Mouse (Mus musculus) MEL (cell line): Measurements from ENCODE around the gene Etfa. TPM values are rescaled to one million over a fixed set of nuclear protein-coding genes. Genes with fewer than 3 reads are reported as not detected.
A peak's percentile ranks its signal among the peaks of the same experiment; 100 is the strongest.

ENCODE experiments used
- DNase-seq: peaks from one replicate; pipeline ENCODE4 v3.0.0; 2011; ENCODE audit warnings: low read depth, low spot score
- H3K27ac ChIP-seq: 2 replicates; pipeline ENCODE4 v1.5.1; 2012; ENCODE audit warnings: low read depth, mild to moderate bottlenecking, control low read depth, low read length, moderate library complexity; ENCODE audit not compliant: control insufficient read depth
- H3K27me3 ChIP-seq, 2 experiments: fragments of 150-350 bp in 1 of 2; sonication (generic) in 1 of 2; 2 replicates each; pipeline ENCODE4 v1.6.1; 2012; ENCODE audit warnings: low read length in 2 of 2, mild to moderate bottlenecking in 2 of 2, improper control_type of control experiment in 1 of 2, moderate library complexity in 1 of 2; ENCODE audit not compliant: insufficient read depth in 2 of 2, control insufficient read depth in 1 of 2
- H3K36me3 ChIP-seq, 2 experiments: 2 replicates each; pipeline ENCODE4 v1.6.1; 2012 to 2014; ENCODE audit warnings: low read length in 2 of 2, improper control_type of control experiment in 1 of 2, inconsistent platforms in 1 of 2, mild to moderate bottlenecking in 1 of 2; ENCODE audit not compliant: insufficient read depth in 2 of 2, control insufficient read depth in 1 of 2
- H3K4me1 ChIP-seq, 2 experiments: fragments of 150-350 bp in 1 of 2; sonication (generic) in 1 of 2; 2 replicates each; pipeline ENCODE4 v1.6.1; 2012; ENCODE audit warnings: low read length in 2 of 2, improper control_type of control experiment in 1 of 2, mild to moderate bottlenecking in 1 of 2; ENCODE audit not compliant: insufficient read depth in 2 of 2, control insufficient read depth in 1 of 2
- H3K4me3 ChIP-seq, 2 experiments: fragments of 150-350 bp in 1 of 2; sonication (generic) in 1 of 2; 2 replicates each; pipeline ENCODE4 v1.5.1; 2012; ENCODE audit warnings: low read depth in 2 of 2, low read length in 2 of 2, mild to moderate bottlenecking in 2 of 2, moderate library complexity in 2 of 2, control low read depth in 1 of 2, improper control_type of control experiment in 1 of 2; ENCODE audit not compliant: control insufficient read depth in 1 of 2, insufficient read depth in 1 of 2
- H3K79me2 ChIP-seq: 2 replicates; pipeline ENCODE4 v1.6.1; 2012; ENCODE audit warnings: mild to moderate bottlenecking, low read length, moderate library complexity; ENCODE audit not compliant: control insufficient read depth, poor library complexity, insufficient read depth
- H3K9ac ChIP-seq: 2 replicates; pipeline ENCODE4 v1.6.1; 2012; ENCODE audit warnings: low read depth, mild to moderate bottlenecking, control low read depth, low read length, moderate library complexity; ENCODE audit not compliant: control insufficient read depth, poor library complexity, severe bottlenecking
- H3K9me3 ChIP-seq: fragments of 150-350 bp; sonication (generic); replicated peaks from 2 replicates; pipeline ENCODE4 v1.6.1; 2012; ENCODE audit warnings: mild to moderate bottlenecking, low read length, improper control_type of control experiment, moderate library complexity; ENCODE audit not compliant: insufficient read depth
- CHD1 ChIP-seq: IDR thresholded peaks from 2 replicates; pipeline ENCODE4 v1.6.1; 2012; ENCODE audit warnings: low read depth, mild to moderate bottlenecking, inconsistent platforms, low read length, improper control_type of control experiment
- CHD2 ChIP-seq: IDR thresholded peaks from 2 replicates; pipeline ENCODE4 v1.6.1; 2011; ENCODE audit warnings: low read length, improper control_type of control experiment
- EP300 ChIP-seq, 2 experiments: IDR thresholded peaks; 2 replicates each; pipeline ENCODE4 v1.6.1; 2011; ENCODE audit warnings: improper control_type of control experiment in 2 of 2, low read length in 2 of 2, low read depth in 1 of 2, mild to moderate bottlenecking in 1 of 2
- ETS1 ChIP-seq: IDR thresholded peaks from 2 replicates; pipeline ENCODE4 v1.6.1; 2012; ENCODE audit warnings: low read depth, mild to moderate bottlenecking, inconsistent platforms, low read length, improper control_type of control experiment, moderate library complexity
- GABPA ChIP-seq: IDR thresholded peaks from 2 replicates; pipeline ENCODE4 v1.6.1; 2012; ENCODE audit warnings: low read depth, mild to moderate bottlenecking, inconsistent platforms, low read length, improper control_type of control experiment, moderate library complexity
- MEF2A ChIP-seq: IDR thresholded peaks from 2 replicates; pipeline ENCODE4 v1.6.1; 2014; ENCODE audit warnings: low read depth, mild to moderate bottlenecking, inconsistent platforms, low read length, improper control_type of control experiment; ENCODE audit not compliant: poor library complexity, insufficient replicate concordance, severe bottlenecking; ENCODE audit errors: extremely low read depth
- NRF1 ChIP-seq: IDR thresholded peaks from 2 replicates; pipeline ENCODE4 v1.6.1; 2014; ENCODE audit warnings: low read depth, mild to moderate bottlenecking, inconsistent platforms, low read length, improper control_type of control experiment, moderate library complexity; ENCODE audit not compliant: poor library complexity, insufficient read depth, severe bottlenecking
- POLR2AphosphoS5 ChIP-seq: IDR thresholded peaks from 2 replicates; pipeline ENCODE4 v1.6.1; 2012; ENCODE audit warnings: low read depth, borderline replicate concordance, mild to moderate bottlenecking, inconsistent platforms, low read length, moderate library complexity, mixed read lengths
- SIN3A ChIP-seq: IDR thresholded peaks from 2 replicates; pipeline ENCODE4 v1.6.1; 2012; ENCODE audit warnings: low read length, improper control_type of control experiment, inconsistent platforms
- TCF12 ChIP-seq: IDR thresholded peaks from 2 replicates; pipeline ENCODE4 v1.6.1; 2014; ENCODE audit warnings: low read depth, mild to moderate bottlenecking, inconsistent platforms, low read length, improper control_type of control experiment, moderate library complexity
- USF1 ChIP-seq: IDR thresholded peaks from 2 replicates; pipeline ENCODE4 v1.6.1; 2014; ENCODE audit warnings: low read depth, mild to moderate bottlenecking, inconsistent platforms, low read length, improper control_type of control experiment, moderate library complexity
- USF2 ChIP-seq, 2 experiments: IDR thresholded peaks; 2 replicates each; pipeline ENCODE4 v1.6.1; 2011 to 2012; ENCODE audit warnings: improper control_type of control experiment in 2 of 2, low read length in 2 of 2, borderline replicate concordance in 1 of 2, inconsistent platforms in 1 of 2, low read depth in 1 of 2, mild to moderate bottlenecking in 1 of 2; ENCODE audit not compliant: insufficient read depth in 1 of 2
- ZC3H11A ChIP-seq: IDR thresholded peaks from 2 replicates; pipeline ENCODE4 v1.6.1; 2012; ENCODE audit warnings: low read depth, mild to moderate bottlenecking, inconsistent platforms, low read length, improper control_type of control experiment
- ZKSCAN1 ChIP-seq: IDR thresholded peaks from 2 replicates; pipeline ENCODE4 v1.6.1; 2012; ENCODE audit warnings: low read depth, mild to moderate bottlenecking, inconsistent platforms, low read length, improper control_type of control experiment, moderate library complexity
- ZNF384 ChIP-seq: IDR thresholded peaks from 2 replicates; pipeline ENCODE4 v1.6.1; 2012; ENCODE audit warnings: low read depth, mild to moderate bottlenecking, inconsistent platforms, low read length, improper control_type of control experiment
- polyA plus RNA-seq, 2 experiments: library from polyadenylated mRNA; stranded (reverse) in 1 of 2; unstranded in 1 of 2; fragments of >175 nt in 1 of 2; fragments of >200 nt in 1 of 2; gene quantifications; 2 replicates each; pipeline versions ENCODE4 v1.2.1 to v1.2.4; 2012; ENCODE audit warnings: low replicate concordance in 2 of 2, low read depth in 1 of 2; ENCODE audit not compliant: insufficient read length in 2 of 2, insufficient read depth in 1 of 2, missing spikeins in 1 of 2
- total RNA-seq: library from RNA; depleted of rRNA; stranded (reverse); fragments of 300-350 nt; gene quantifications from 2 replicates; pipeline ENCODE4 v1.2.3, GENCODE M21; 2012

Etfa gene
- total and polyA plus RNA-seq, 3 experiments = 37.5 to 126 TPM; not detected in 1

- Histone ChIP-seq H3K4me3 (no peak overlapping the region), H3K9me3 (no peaks in the 10 kb centered on the region), H3K79me2 (no peaks in the 10 kb centered on the region), H3K27ac (no peak overlapping the region), H3K36me3 (no peaks in the 10 kb centered on the region), H3K27me3 (no peaks in the 10 kb centered on the region), H3K9ac (no peak overlapping the region), H3K4me1 (no peaks in the 10 kb centered on the region)
- DNase-seq = no peak
- TF ChIP-seq ZKSCAN1 (no peak), ZNF384 (no peak), ZC3H11A (no peak), ETS1 (no peak), NRF1 (no peak), EP300 (IDR thresholded peaks at IDR 0.05; ENCODE audit: low read depth in 1 of 2, low read length in 2 of 2) (no peak), CHD1 (no peak), GABPA (no peak), SIN3A (no peak), CHD2 (no peak)
Measured at GRCm38 (mm10) chr9:55539006-55539405, 27.0 kb upstream of the Etfa start.

- DNase-seq = no peak
- peak within 1 kb of the TSS; percentile 31; the same call in 1 of the 2 replicates for H3K9ac ChIP-seq
- no peak within 1 kb of the TSS for H3K27ac ChIP-seq
- H3K4me3 ChIP-seq = peak within 1 kb of the TSS in 1 of 2 experiments; percentile 27; a peak in 2 of 4 replicates
- H3K4me1 ChIP-seq = no peaks in the 10 kb centered on the region
- TF ChIP-seq MEF2A = no peak
- no peak for TF ChIP-seq USF1
- TF ChIP-seq TCF12 = no peak
- no peak for TF ChIP-seq POLR2AphosphoS5
- no peak for TF ChIP-seq USF2 (IDR thresholded peaks at IDR 0.05; ENCODE audit: borderline replicate concordance in 1 of 2, insufficient read depth in 1 of 2, low read depth in 1 of 2, low read length in 2 of 2)
- TF ChIP-seq NRF1 = no peak
- TF ChIP-seq ZNF384 = peak; percentile 55
- no peaks in the 10 kb centered on the region for H3K9me3 ChIP-seq
- no peaks in the 10 kb centered on the region for H3K36me3 ChIP-seq
- H3K27me3 ChIP-seq = no peaks in the 10 kb centered on the region
- no peaks in the 10 kb centered on the region for H3K79me2 ChIP-seq
Measured at GRCm38 (mm10) chr9:55538377-55538776, 26.3 kb upstream of the Etfa start, which contains the start of gene Isl2. Isl2 (plus strand) TSS chr9:55538672.
